Comparison of ENCODE assay signal across 24 mouse cellular contexts in the genomic region with DNA sequence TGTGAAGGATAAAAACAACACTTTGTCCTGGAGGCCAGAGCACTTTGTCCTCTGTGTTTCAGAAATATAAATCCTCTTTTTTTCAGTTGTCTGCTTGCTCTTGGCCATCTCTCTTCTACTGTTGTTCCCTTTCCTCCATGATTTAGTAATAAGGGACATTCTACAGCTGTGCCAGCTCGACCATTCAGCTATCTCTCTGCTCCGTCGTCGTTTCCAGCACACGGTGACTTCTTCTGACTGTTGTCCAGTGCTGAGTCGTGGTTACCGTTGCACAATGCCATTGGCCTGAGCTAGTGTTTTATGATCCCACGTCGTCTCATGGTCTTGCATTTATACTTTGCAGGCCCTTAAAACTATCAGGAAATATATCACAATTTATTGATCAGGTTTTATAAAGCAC.
"Had no signal": no experiment of that assay in that cellular context is flagged by ENCODE, and none has a peak within 500 bp of the region (broad histone marks: within the 10 kb centered on the region; RNA-seq: fewer than 3 reads in every experiment).

No protein-coding gene starts in this region.

- DNase-seq: gastrocnemius, postnatal 14 days; gastrocnemius, postnatal 36 days; heart, adult 18-20 months; heart, postnatal 10 days; heart, postnatal 4 days; kidney, adult 18-20 months; kidney, adult 8-10 months; kidney, postnatal 10 days; kidney, postnatal 25 days; kidney, postnatal 4 days; left cerebral cortex, postnatal 4 days had no signal

- H3K4me3 ChIP-seq: heart, embryonic 10.5 days; heart, embryonic 12.5 days; hindbrain, embryonic 10.5 days; hindbrain, embryonic 12.5 days; intestine, embryonic 15.5 days; layer of hippocampus, adult 2 months; left cerebral cortex, adult 2 months; limb, embryonic 13.5 days; limb, embryonic 15.5 days had no signal

- H3K27me3 ChIP-seq: heart, embryonic 12.5 days; hindbrain, embryonic 12.5 days; intestine, embryonic 15.5 days; limb, embryonic 13.5 days; limb, embryonic 15.5 days had no signal

- H3K27ac ChIP-seq: heart, embryonic 10.5 days; hindbrain, embryonic 10.5 days; hindbrain, embryonic 12.5 days; hindbrain, embryonic 14.5 days; intestine, embryonic 15.5 days; layer of hippocampus, adult 2 months; left cerebral cortex, adult 2 months; limb, embryonic 13.5 days; limb, embryonic 15.5 days had no signal

- H3K4me1 ChIP-seq: heart, embryonic 10.5 days; heart, embryonic 12.5 days; hindbrain, embryonic 10.5 days; hindbrain, embryonic 12.5 days; intestine, embryonic 15.5 days; limb, embryonic 13.5 days; limb, embryonic 15.5 days had no signal

- ATAC-seq: hindbrain, embryonic 16.5 days; inflammation-experienced regulatory T-cells, adult 6 months; intestine, embryonic 15.5 days; intestine, postnatal 0 days had no signal
